Mouse (Mus musculus): ENCODE measurements around the gene Tmem189.

Tmem189 gene

GRCm38 (mm10) chr2:167689501-167690218 is at the start of gene Tmem189:
Tmem189 (minus strand) TSS chr2:167689822.
- DNase-seq (ENCODE audit: extremely low spot score, low read depth, low spot score) = no peak

DNA sequence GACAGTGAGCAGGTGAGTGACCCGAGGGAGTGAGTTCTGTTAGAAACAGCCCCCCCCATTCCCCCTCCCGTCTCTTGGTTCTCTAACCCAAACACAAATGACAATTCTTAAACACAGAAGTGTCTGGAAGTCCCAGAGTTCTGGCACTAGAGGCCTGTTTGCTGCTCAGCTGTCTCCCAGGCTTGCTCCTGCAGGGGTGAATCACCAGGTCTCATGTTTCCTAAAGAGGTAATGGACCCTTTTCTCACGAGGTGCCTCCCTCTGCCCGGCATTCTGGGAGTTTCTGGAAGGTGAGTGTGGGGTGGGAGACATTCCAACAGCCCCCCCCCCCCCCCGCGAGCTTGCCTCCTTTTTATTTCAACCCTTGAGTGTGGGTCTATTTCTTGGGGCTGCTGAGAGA is 49.4 kb upstream of the Tmem189 start:
- DNase-seq (ENCODE audit: extremely low spot score, low read depth, low spot score) = no peak

GRCm38 (mm10) chr2:167734861-167735260 is 45.2 kb upstream of the Tmem189 start:
- DNase-seq (ENCODE audit: extremely low spot score, low read depth, low spot score) = no peak

- no peak for DNase-seq (ENCODE audit: extremely low spot score, low read depth, low spot score)
Measured at GRCm38 (mm10) chr2:167731149-167731548, 41.5 kb upstream of the Tmem189 start.

DNA sequence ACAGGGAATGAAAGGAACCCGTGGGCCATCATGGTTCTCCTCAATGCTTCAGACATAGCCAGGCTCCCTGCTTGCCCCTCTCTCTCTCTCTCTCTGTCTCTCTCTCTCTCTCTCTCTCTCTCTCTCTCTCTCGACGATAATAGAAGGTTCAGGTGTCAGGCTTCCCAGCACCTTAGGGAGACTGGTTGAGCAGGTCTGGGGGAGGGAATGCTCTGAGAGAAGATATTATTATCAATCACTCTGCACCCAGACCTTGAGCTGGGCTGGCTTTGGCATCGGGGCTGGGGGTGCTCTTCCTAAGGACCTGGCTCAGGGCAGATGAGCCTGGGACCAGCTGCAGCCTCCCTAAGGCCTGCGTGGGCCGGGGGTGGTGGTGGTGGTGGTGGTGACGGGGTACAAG is 40.4 kb upstream of the Tmem189 start:
- DNase-seq (ENCODE audit: extremely low spot score, low read depth, low spot score) = no peak

GRCm38 (mm10) chr2:167727161-167727560 is 37.5 kb upstream of the Tmem189 start:
- no peak for DNase-seq (ENCODE audit: extremely low spot score, low read depth, low spot score)

DNA sequence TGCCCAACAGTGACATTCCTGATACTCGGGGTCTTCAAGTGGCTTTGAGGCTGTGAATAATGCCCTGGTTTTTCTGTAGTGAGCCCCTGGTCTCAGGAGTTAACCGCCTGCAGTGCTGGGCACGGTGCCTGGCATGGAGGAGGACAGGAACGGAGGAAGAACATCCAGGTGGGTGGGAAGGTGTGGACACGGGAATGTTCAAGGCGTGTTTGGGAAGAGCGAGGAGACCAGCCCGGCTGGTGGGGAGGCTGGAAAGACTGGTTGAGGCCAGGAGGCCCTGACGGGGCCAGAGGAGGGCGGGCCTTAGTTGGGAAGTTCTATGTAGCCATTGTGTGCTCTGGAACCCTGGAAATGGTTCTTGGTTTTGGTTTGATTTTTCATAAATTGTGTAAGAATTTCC is 36.3 kb upstream of the Tmem189 start:
- no peak for DNase-seq (ENCODE audit: extremely low spot score, low read depth, low spot score)

DNA sequence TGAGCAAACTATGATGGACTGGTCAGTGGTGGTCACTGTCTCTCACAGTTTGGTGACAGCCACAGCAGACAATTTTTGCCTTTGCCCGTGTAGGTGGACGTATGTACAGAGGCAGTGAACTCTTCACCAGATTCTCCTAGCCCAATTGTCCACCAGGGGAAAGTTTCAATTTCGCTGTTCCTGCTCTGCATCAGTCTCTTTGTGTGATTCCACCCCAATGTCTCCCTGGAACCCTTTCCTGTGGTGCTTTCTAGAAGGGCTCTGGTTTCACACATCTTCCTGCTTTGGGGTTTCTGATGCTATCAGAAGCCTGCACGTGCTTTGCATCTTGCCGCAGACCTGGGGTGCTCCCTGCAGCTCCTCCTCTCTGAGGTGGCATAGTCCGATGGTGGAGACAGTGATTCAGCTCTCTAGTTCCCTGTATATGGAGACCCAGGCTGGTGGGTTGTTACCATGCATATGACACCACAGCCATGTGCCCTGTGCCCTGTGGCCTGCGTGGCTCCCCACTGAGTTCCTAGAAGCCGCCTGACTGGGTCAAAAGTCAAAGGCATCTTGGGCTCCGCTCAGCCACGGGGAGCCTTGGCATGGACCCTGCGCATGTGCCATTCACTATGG is 34.1 kb upstream of the Tmem189 start:
- no peak for DNase-seq (ENCODE audit: extremely low spot score, low read depth, low spot score)

- no peak for DNase-seq (ENCODE audit: extremely low spot score, low read depth, low spot score)
Measured at GRCm38 (mm10) chr2:167722538-167722937, 32.9 kb upstream of the Tmem189 start.

DNA sequence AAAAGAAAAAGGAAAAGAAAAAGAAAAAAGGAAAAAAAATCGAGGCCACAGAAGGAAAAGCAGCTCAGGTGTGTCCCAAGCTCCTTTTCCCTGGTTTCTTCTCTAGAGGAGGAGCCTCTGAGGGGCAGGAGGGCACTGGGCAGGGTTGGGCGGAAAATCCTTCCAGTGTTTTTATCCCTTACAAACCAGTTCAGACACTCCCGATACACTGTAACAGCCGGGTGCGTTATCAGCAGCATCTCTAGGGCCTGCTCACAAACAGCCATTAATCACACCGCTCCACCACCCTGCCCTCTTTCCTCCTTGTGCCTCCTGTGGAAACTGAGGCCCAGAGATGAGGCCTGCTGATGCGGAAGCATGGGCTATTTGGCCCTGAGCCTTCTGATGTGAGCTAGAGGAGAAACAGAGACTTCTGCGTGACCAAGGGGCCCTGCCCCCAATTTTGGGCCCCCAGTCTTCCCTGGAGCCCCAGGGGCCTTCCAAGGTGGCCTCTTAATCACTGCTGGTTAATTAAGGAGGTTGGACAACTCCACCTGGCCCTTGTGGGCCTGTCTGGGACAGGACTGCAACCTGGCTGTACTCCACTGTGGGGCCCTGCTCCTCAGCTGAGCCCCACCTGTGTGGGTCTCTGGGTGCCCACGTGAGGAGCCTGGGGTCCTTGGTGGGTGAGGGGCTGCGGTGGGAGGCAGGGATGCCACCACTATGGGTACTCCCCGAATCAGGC is 31.7 kb upstream of the Tmem189 start:
- no peak for DNase-seq (ENCODE audit: extremely low spot score, low read depth, low spot score)

DNA sequence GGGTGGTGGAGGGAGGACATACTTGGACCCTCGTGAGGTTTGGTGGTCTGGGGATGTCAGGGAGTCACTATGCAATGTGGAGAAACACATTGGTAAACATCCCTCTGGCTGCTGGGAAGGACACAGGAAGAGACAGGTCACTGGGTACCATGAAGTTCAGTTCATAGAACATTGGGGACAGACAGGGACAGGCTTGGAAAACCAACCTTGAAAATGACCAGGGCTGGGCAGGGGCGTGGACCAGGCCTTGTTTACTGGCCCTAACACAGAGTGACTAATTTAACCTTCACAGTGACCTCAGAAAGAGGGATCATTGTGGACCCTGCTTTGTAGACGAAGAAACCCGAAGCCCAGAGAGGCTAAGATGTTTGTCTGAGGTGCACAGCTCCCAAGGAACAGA is 29.9 kb upstream of the Tmem189 start:
- DNase-seq (ENCODE audit: extremely low spot score, low read depth, low spot score) = no peak

GRCm38 (mm10) chr2:167717208-167717607 is 27.6 kb upstream of the Tmem189 start:
- no peak for DNase-seq (ENCODE audit: extremely low spot score, low read depth, low spot score)

- DNase-seq (ENCODE audit: extremely low spot score, low read depth, low spot score) = no peak
Measured at GRCm38 (mm10) chr2:167715008-167715407, 25.4 kb upstream of the Tmem189 start.

DNA sequence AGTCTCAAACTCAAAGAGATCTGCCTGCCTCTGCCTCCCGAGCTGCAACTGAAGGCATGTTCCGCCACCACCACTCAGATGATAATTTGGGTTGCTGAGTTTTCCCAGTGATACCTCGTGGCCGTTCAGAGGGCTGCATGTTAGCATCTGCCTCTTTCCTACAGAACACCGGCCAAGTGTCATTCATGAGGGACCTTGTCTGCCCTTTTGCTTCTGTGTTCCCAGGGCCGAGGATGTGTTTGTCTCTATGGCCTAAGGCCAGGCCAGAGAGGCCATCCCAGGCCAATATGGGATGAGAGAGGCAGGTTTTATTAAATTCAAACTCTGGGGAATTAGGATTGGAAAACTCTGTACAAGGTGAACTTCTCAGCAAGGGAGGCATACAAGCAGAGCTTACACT is 24.7 kb upstream of the Tmem189 start:
- DNase-seq (ENCODE audit: extremely low spot score, low read depth, low spot score) = no peak

DNA sequence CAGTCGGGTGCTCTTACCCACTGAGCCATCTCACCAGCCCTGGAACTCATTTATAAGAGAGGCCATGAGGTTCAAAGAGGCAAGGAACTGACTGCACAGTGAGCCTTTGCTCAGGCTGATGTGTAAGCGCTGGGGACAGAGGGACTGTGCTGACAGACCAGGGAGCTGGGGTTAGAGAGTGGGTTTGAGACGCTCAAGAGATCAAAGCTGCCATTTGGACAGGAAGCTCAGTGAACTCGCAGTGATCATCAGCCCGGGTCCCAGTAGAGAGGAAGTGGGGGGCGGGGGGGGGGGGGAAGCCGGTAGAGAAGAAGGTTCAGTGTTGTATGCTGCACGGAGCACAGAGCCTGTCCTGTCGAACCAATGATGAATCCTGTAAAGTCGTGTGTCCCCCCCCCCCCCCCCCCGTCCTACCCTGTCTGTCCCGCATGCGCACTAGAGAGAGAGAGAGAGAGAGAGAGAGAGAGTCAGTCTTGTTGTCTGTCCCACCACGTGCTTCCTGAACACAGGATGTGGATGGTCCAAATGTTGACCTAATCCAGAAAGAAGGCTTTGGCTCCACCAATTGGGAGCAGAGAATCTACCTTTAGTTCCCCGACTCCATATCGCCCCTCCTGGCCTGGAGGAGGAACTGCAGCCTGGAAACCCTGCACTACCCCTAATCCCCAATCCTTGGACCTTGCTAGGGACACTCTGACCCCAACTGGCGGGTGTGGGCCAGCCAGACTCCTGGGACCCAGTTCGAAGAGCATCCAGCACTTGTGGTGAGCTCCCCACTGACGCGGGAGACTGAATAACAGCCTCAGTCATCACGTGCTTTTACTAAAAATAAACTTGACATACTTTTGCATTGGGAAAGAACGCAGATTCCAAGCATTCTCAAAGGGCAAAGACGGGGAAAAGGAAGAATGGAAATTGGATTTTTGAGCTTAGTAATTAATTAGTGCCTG is 23.5 kb upstream of the Tmem189 start:
- no peak for DNase-seq (ENCODE audit: extremely low spot score, low read depth, low spot score)

DNA sequence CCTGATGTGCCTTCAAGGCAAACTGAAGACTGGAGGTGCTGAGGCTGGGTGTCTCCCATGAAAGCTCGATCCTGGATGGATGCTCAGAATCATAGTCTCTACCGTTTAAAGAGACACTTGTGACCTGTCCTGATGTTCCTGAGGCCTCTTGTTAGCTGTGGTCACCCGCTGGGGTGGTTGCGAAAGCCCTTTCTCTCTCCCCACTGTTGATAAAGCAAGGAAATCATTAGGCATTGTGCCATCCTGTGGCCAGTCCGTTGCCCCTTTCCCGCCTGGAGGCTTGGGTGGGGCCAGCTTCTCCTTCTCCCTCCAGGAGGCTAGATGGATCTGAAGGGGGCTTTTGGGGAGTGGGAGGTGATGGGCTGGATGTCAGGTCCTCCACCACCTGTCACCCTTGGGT is 21.0 kb upstream of the Tmem189 start:
- DNase-seq (ENCODE audit: extremely low spot score, low read depth, low spot score) = no peak

DNA sequence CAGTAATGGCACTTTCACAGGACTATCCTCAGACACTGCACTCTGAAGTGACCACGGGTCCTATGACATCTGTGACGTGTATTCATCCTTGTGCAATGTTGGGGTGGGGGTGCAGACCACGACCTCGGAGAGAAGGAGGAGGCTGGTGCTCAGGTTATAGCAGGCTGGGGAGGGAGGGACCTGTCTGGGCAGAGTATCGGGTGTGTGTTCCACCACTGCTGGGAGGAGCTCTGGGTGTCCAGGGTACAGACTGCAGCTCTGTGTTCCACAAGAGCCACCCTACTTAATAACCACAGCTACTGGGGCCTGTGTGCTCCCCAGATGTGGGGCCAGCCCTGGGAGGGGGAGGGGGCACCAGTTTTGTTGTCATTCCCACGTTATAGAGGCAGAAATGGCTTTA is 20.3 kb upstream of the Tmem189 start:
- DNase-seq (ENCODE audit: extremely low spot score, low read depth, low spot score) = no peak

DNA sequence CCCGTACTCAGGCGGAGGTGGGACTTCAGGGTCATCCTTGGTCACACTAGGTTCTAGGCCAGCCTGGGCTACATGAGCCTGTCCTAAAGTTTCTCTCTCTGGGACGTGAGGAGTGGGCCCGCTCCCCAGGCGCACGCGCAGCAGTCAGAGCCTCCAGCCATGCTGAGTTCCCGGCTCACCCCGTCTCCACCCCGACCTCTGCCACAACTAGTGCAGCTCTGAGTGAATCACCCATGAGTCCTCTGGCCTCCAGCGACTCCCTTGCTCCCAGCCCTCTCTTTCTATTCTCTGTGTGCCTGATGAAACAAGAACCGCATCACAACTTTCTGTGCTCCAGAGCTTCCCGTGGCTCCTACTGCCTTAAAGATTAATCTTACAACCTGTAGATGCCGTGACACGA is 18.8 kb upstream of the Tmem189 start:
- DNase-seq (ENCODE audit: extremely low spot score, low read depth, low spot score) = no peak

GRCm38 (mm10) chr2:167706183-167706939 is 16.7 kb upstream of the Tmem189 start:
- no peak for DNase-seq (ENCODE audit: extremely low spot score, low read depth, low spot score)

DNA sequence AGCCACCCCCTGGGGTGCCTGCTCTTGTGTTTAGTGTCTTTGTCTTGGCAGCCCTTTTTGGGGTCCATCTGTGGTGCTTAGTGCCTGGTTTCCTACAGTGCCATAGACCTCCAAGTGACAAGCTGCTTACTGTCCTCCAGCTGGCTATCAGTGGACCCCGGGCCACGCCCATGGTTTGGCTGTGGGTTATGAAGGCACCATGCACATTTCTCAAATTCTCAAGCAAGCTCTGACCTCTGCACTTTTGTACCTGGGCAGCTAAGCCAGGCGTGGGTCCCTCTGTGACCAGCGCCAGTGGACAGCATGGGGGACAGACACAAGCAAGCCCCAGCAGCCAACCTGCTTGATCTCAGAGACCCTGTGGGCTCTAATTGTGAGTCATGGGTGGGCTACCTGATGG is 14.8 kb upstream of the Tmem189 start:
- DNase-seq (ENCODE audit: extremely low spot score, low read depth, low spot score) = no peak

All from hindlimb bud, embryonic 11.5 days (tissue).